Mouse (Mus musculus): ENCODE measurements at regions not wholly inside any gene's neighbourhood (a gene's known extent, or its start where the extent isn't known, plus 50 kb on each side); places are given as distances from the start of the nearest gene placed in this dataset.

GRCm38 (mm10) chr10:6011541-6011940 is 89.3 kb upstream of the Rgs17 start:
- no peak for TF ChIP-seq CTCF (IDR thresholded peaks at IDR 0.05; ENCODE audit: low read depth)
- no peak for TF ChIP-seq EP300 (IDR thresholded peaks at IDR 0.05; ENCODE audit: low read depth)

All from liver, postnatal 0 days (tissue).